Mouse (Mus musculus): ENCODE data around the gene Ptprk. TPM values are rescaled to one million over a fixed set of nuclear protein-coding genes. Genes with fewer than 3 reads are reported as not detected.

The Ptprk gene
- polyA plus RNA-seq, 1 experiment from 2014 or later = 29.6 TPM

DNA sequence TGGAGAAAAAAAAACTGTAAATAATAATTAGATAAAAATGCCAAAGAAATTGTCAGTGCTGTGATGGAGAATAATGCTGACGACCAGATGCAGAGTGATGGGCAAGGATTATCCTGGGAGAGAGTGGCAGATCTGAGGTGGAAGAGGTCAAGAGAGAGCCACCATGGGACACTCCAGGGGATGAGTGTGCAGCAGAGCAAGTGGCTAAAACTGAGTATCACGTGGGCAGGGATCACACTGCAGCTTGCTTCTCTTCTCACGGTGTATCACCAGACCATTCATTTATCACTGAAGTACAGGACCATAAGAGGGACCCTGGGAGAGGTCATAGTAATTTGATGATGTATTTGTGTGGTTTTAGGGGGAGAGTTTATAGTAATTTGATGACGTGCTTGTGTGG, 340.2 kb downstream of the Ptprk start:
- no peaks in the 10 kb centered on the region for H3K27me3 ChIP-seq (ENCODE audit: control insufficient read depth, insufficient read depth, low read length)
- no peak overlapping the region for H3K4me3 ChIP-seq (ENCODE audit: low read depth, low read length)
- 58% methylated on average over 4 of the region's 4 CpGs for WGBS
- no peaks in the 10 kb centered on the region for H3K36me3 ChIP-seq (ENCODE audit: control insufficient read depth, insufficient read depth, low read length)
- no peak overlapping the region for H3K9ac ChIP-seq (ENCODE audit: low read depth, low read length)
- DNase-seq (ENCODE audit: low spot score) = peak; percentile 3
- ATAC-seq (ENCODE audit: low FRiP score) = peak; percentile 51; the same call in 1 of the 2 replicates
- H3K9me3 ChIP-seq (ENCODE audit: control insufficient read depth, low read length) = no peaks in the 10 kb centered on the region
- H3K4me1 ChIP-seq (replicated peaks; ENCODE audit: control insufficient read depth, insufficient read depth, low read length) = no peaks in the 10 kb centered on the region
- no peak overlapping the region for H3K4me2 ChIP-seq (replicated peaks; ENCODE audit: low read depth, low read length)
- no peak overlapping the region for H3K27ac ChIP-seq (ENCODE audit: low read depth, low read length)

DNA sequence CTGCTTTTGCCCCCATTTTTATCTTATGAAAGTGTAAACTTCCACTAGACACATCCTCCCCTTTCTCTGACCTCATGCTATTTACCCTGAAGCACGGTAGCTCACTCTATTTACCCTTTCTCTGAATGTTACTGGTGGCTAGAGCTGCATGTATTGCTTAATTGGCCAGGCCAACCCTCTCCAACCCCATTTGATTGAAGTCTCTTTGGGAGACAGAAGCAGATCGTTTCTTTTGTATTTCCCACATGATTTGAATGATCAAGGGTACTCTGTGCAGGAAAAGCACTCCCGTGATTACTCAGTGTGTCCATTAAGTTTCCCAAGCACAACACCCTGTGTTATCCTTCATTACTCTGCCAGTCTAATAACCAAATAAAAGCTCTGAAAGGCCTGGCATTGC, 348.0 kb downstream of the Ptprk start:
- 57% methylated on average over 3 of the region's 3 CpGs for WGBS
- H3K9me3 ChIP-seq (ENCODE audit: control insufficient read depth, low read length) = no peaks in the 10 kb centered on the region
- no peak overlapping the region for H3K9ac ChIP-seq (ENCODE audit: low read depth, low read length)
- no peaks in the 10 kb centered on the region for H3K4me1 ChIP-seq (replicated peaks; ENCODE audit: control insufficient read depth, insufficient read depth, low read length)
- H3K27me3 ChIP-seq (ENCODE audit: control insufficient read depth, insufficient read depth, low read length) = no peaks in the 10 kb centered on the region
- no peak overlapping the region for H3K4me2 ChIP-seq (replicated peaks; ENCODE audit: low read depth, low read length)
- DNase-seq (ENCODE audit: low spot score) (no peak), ATAC-seq (ENCODE audit: low FRiP score) (no peak)
- H3K36me3 ChIP-seq (ENCODE audit: control insufficient read depth, insufficient read depth, low read length) = no peaks in the 10 kb centered on the region
- no peak overlapping the region for H3K27ac ChIP-seq (ENCODE audit: low read depth, low read length)
- no peak overlapping the region for H3K4me3 ChIP-seq (ENCODE audit: low read depth, low read length)

DNA sequence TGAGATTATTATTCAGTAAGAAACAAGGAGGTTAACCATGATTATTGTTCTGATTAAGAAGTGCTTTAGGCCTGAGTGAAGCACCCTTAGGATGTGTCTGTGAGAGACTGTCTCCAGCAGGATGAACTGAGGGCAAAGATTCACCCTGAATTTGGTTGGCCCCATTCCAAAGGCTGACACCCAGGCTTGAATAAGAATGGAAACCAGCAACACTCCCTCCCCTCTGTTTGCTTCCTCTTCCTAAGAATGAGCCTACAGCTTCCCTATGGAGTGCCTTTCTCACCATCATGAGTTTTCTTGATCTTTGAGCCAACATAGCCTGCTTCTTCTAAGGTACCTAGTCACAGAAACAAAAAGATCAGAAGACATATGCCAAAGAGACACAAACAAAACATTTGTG, 350.8 kb downstream of the Ptprk start:
- ATAC-seq (ENCODE audit: low FRiP score) = no peak

DNA sequence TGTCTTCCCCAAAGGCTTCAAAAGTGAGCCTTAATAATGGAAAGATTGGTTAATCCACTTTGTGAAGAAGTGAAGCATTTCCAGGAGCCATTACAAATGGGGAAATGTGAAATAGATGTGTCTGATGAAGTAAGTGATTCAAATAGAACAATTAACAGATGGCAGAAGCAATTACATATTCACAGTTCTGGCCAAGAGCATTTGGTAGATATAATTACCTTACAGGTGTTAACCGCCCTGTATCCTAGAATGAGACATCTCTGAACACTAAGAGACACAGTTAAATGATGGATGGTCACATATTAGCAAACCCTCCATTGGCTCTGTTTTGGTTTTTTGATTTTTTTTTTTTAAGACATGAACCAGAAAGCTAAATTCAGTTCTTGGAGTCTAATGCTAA, 361.5 kb downstream of the Ptprk start:
- 84% methylated on average over 1 of the region's 1 CpGs for WGBS
- Histone ChIP-seq H3K36me3 (ENCODE audit: control insufficient read depth, insufficient read depth, low read length) (no peaks in the 10 kb centered on the region), H3K9ac (ENCODE audit: low read depth, low read length) (no peak overlapping the region), H3K27ac (ENCODE audit: low read depth, low read length) (no peak overlapping the region), H3K4me1 (replicated peaks; ENCODE audit: control insufficient read depth, insufficient read depth, low read length) (no peaks in the 10 kb centered on the region), H3K9me3 (ENCODE audit: control insufficient read depth, low read length) (no peaks in the 10 kb centered on the region), H3K4me3 (ENCODE audit: low read depth, low read length) (no peak overlapping the region), H3K27me3 (ENCODE audit: control insufficient read depth, insufficient read depth, low read length) (no peaks in the 10 kb centered on the region), H3K4me2 (replicated peaks; ENCODE audit: low read depth, low read length) (no peak overlapping the region)
- no peak for DNase-seq (ENCODE audit: low spot score)
- no peak for ATAC-seq (ENCODE audit: low FRiP score)

More for the DNA sequence above, 350.8 kb downstream of the Ptprk start:
- no peak overlapping the region for H3K9ac ChIP-seq (ENCODE audit: low read depth, low read length)
- no peak overlapping the region for H3K4me3 ChIP-seq (ENCODE audit: low read depth, low read length)
- DNase-seq (ENCODE audit: low spot score) = no peak
- H3K36me3 ChIP-seq (ENCODE audit: control insufficient read depth, insufficient read depth, low read length) = no peaks in the 10 kb centered on the region
- no peaks in the 10 kb centered on the region for H3K27me3 ChIP-seq (ENCODE audit: control insufficient read depth, insufficient read depth, low read length)
- no peak overlapping the region for H3K27ac ChIP-seq (ENCODE audit: low read depth, low read length)
- H3K4me1 ChIP-seq (replicated peaks; ENCODE audit: control insufficient read depth, insufficient read depth, low read length) = no peaks in the 10 kb centered on the region
- no peak overlapping the region for H3K4me2 ChIP-seq (replicated peaks; ENCODE audit: low read depth, low read length)
- no peaks in the 10 kb centered on the region for H3K9me3 ChIP-seq (ENCODE audit: control insufficient read depth, low read length)

DNA sequence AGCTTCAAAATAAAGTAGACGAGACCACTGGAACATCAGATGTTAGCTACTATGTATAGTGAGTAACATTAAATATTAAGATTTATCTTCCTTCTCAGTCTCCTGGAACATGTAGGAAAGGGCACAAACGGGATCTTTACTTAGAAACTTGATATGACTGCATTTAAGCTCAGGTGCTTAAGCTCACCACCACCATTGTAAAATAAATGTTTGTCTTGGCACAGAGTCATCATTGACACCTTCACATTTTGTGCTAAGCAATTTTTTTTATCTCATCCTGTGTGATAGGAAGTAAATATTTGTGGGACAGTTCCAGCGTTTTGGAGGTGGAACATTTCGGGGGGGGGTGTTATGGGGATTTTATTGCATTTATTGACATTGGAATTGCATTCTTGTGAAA, 375.2 kb downstream of the Ptprk start:
- Histone ChIP-seq H3K27me3 (ENCODE audit: control insufficient read depth, insufficient read depth, low read length) (no peaks in the 10 kb centered on the region), H3K4me3 (ENCODE audit: low read depth, low read length) (no peak overlapping the region), H3K9me3 (ENCODE audit: control insufficient read depth, low read length) (no peaks in the 10 kb centered on the region), H3K4me2 (replicated peaks; ENCODE audit: low read depth, low read length) (no peak overlapping the region), H3K9ac (ENCODE audit: low read depth, low read length) (no peak overlapping the region), H3K4me1 (replicated peaks; ENCODE audit: control insufficient read depth, insufficient read depth, low read length) (no peaks in the 10 kb centered on the region), H3K36me3 (ENCODE audit: control insufficient read depth, insufficient read depth, low read length) (no peaks in the 10 kb centered on the region), H3K27ac (ENCODE audit: low read depth, low read length) (no peak overlapping the region)
- ATAC-seq (ENCODE audit: low FRiP score) = no peak
- WGBS = 80% methylated on average over 4 of the region's 4 CpGs
- no peak for DNase-seq (ENCODE audit: low spot score)

DNA sequence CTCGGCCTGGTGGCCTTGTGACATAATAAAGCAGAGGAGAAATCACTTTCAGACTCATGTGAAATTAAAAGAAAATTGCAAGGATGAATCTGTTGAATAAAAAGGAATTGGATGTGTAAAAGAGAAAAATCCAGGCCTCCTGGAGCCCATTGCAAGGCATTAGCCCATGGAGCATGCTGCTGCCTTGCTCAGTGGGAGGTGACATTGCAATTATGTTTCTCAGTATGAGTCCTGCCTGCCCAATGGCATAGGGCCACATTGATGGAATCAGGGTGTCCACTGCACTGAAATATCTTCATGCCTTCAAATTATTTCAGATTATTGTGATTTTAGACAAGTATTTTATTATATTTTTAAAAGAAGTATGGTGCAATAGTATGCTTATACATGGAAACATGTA, 376.0 kb downstream of the Ptprk start:
- no peaks in the 10 kb centered on the region for H3K9me3 ChIP-seq (ENCODE audit: control insufficient read depth, low read length)
- no peaks in the 10 kb centered on the region for H3K4me1 ChIP-seq (replicated peaks; ENCODE audit: control insufficient read depth, insufficient read depth, low read length)
- no peak overlapping the region for H3K27ac ChIP-seq (ENCODE audit: low read depth, low read length)
- H3K9ac ChIP-seq (ENCODE audit: low read depth, low read length) = no peak overlapping the region
- ATAC-seq (ENCODE audit: low FRiP score) (no peak), DNase-seq (ENCODE audit: low spot score) (no peak)
- no peaks in the 10 kb centered on the region for H3K27me3 ChIP-seq (ENCODE audit: control insufficient read depth, insufficient read depth, low read length)
- H3K4me3 ChIP-seq (ENCODE audit: low read depth, low read length) = no peak overlapping the region
- H3K4me2 ChIP-seq (replicated peaks; ENCODE audit: low read depth, low read length) = no peak overlapping the region
- no peaks in the 10 kb centered on the region for H3K36me3 ChIP-seq (ENCODE audit: control insufficient read depth, insufficient read depth, low read length)
- 83% methylated on average over 1 of the region's 1 CpGs for WGBS

DNA sequence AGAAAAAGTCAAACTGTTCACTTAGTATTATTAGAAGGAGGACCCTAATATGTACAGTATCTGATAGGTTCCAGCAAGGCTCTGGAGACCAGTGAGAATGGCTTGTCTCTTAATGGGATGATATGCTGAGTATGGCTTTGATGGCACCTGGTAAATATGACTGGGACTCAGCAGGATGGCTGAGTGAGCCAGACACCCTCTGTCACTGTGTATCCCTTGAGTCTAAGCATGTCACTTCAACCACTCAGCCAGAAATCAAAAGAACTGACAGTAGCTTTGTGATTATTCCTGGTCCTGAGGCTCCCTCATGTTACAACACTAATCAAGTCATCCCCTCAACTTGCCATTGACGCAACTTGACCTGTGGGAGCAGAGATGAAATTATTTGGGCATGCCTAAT, 383.4 kb downstream of the Ptprk start:
- DNase-seq (ENCODE audit: low spot score) = no peak
- Histone ChIP-seq H3K4me3 (ENCODE audit: low read depth, low read length) (no peak overlapping the region), H3K27ac (ENCODE audit: low read depth, low read length) (no peak overlapping the region), H3K4me1 (replicated peaks; ENCODE audit: control insufficient read depth, insufficient read depth, low read length) (no peaks in the 10 kb centered on the region), H3K4me2 (replicated peaks; ENCODE audit: low read depth, low read length) (no peak overlapping the region), H3K9ac (ENCODE audit: low read depth, low read length) (no peak overlapping the region), H3K27me3 (ENCODE audit: control insufficient read depth, insufficient read depth, low read length) (no peaks in the 10 kb centered on the region), H3K36me3 (ENCODE audit: control insufficient read depth, insufficient read depth, low read length) (no peaks in the 10 kb centered on the region), H3K9me3 (ENCODE audit: control insufficient read depth, low read length) (no peaks in the 10 kb centered on the region)
- ATAC-seq (ENCODE audit: low FRiP score) = peak; percentile 49; the same call in 1 of the 2 replicates
- WGBS = 58% methylated on average over 1 of the region's 1 CpGs

DNA sequence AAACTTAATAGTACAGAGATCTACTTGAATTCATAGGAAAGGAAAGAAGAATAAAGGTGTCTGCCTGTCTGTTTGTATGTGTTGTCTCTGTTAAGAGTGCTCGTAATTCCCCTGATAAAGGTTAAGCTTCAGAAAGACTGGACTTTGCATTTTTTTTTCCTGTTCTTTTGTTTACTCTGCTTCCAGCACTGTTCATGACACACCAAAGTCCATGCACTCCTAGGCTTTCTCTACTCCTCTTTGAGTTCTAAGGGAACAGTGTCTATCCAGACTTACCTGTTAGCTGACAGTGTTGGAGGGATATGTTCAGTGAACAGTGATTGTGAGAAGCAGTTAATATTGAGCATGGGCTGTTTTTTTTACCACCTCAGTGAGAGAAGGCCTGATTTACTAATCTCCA, 385.3 kb downstream of the Ptprk start:
- DNase-seq (ENCODE audit: low spot score) (no peak), ATAC-seq (ENCODE audit: low FRiP score) (no peak)
- no peak overlapping the region for H3K4me2 ChIP-seq (replicated peaks; ENCODE audit: low read depth, low read length)
- H3K36me3 ChIP-seq (ENCODE audit: control insufficient read depth, insufficient read depth, low read length) = no peaks in the 10 kb centered on the region
- no peak overlapping the region for H3K27ac ChIP-seq (ENCODE audit: low read depth, low read length)
- no peak overlapping the region for H3K4me3 ChIP-seq (ENCODE audit: low read depth, low read length)
- no peak overlapping the region for H3K9ac ChIP-seq (ENCODE audit: low read depth, low read length)
- no peaks in the 10 kb centered on the region for H3K4me1 ChIP-seq (replicated peaks; ENCODE audit: control insufficient read depth, insufficient read depth, low read length)
- 83% methylated on average over 1 of the region's 1 CpGs for WGBS
- no peaks in the 10 kb centered on the region for H3K27me3 ChIP-seq (ENCODE audit: control insufficient read depth, insufficient read depth, low read length)
- no peaks in the 10 kb centered on the region for H3K9me3 ChIP-seq (ENCODE audit: control insufficient read depth, low read length)

DNA sequence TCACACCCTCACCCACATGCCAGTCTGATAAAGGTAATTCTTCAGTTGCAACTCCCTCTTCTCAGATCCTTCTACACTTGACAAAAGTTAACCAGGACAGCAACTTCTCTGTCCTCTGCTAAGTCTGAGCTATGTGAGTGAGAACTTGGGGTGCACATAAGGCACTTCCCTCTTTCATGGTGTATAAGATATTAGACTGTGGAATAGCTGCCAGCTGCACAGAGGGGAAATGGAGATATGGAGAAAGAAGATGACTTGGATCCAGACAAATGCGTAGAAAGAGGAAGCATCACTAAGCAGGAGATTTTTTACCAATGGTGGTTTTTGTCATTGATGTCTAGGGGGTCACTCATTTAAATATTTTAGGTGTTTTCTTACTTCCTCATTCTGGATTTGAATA, 389.1 kb downstream of the Ptprk start:
- H3K4me2 ChIP-seq (replicated peaks; ENCODE audit: low read depth, low read length) = no peak overlapping the region
- 90% methylated on average over 1 of the region's 1 CpGs for WGBS
- no peaks in the 10 kb centered on the region for H3K27me3 ChIP-seq (ENCODE audit: control insufficient read depth, insufficient read depth, low read length)
- DNase-seq (ENCODE audit: low spot score) (no peak), ATAC-seq (ENCODE audit: low FRiP score) (no peak)
- no peaks in the 10 kb centered on the region for H3K4me1 ChIP-seq (replicated peaks; ENCODE audit: control insufficient read depth, insufficient read depth, low read length)
- H3K9me3 ChIP-seq (ENCODE audit: control insufficient read depth, low read length) = no peaks in the 10 kb centered on the region
- no peak overlapping the region for H3K9ac ChIP-seq (ENCODE audit: low read depth, low read length)
- H3K36me3 ChIP-seq (ENCODE audit: control insufficient read depth, insufficient read depth, low read length) = no peaks in the 10 kb centered on the region
- no peak overlapping the region for H3K27ac ChIP-seq (ENCODE audit: low read depth, low read length)
- no peak overlapping the region for H3K4me3 ChIP-seq (ENCODE audit: low read depth, low read length)

Measured in hindbrain, embryonic 11.5 days (tissue).